23 mouse cellular contexts compared by ENCODE assay signal in genomic region chr3:131159204-131159760, GRCm38 (mm10). TPM values are rescaled to one million over a fixed set of nuclear protein-coding genes. Genes with fewer than 3 reads are reported as not detected.
DNase-seq lines count a peak whose midpoint lies in the region; ATAC-seq and TF ChIP-seq lines count a peak whose summit lies in the region.
"Had no signal": no experiment of that assay in that cellular context is flagged by ENCODE, and none has a peak within 500 bp of the region (broad histone marks: within the 10 kb centered on the region; RNA-seq: fewer than 3 reads in every experiment).

No protein-coding gene starts in this region.

- H3K4me3 ChIP-seq in forebrain, embryonic 11.5 days (ENCODE audit: low read depth, low read length), result no peak overlapping the region
- no peak overlapping the region for H3K4me3 ChIP-seq in forebrain, embryonic 16.5 days (replicated peaks; ENCODE audit: low read length)
- H3K4me3 ChIP-seq in midbrain, postnatal 0 days (ENCODE audit: low read depth, low read length), result no peak overlapping the region
- no peak overlapping the region for H3K4me3 ChIP-seq in midbrain, embryonic 10.5 days
- H3K4me3 ChIP-seq in thymus, adult 2 months (ENCODE audit: control insufficient read depth, insufficient read depth, low read length), result no peak overlapping the region
- no peak overlapping the region for H3K4me3 ChIP-seq in liver, embryonic 12.5 days
- H3K4me3 ChIP-seq: embryonic facial prominence, embryonic 10.5 days; gastrocnemius, adult 2 months; heart, embryonic 12.5 days; hindbrain, embryonic 13.5 days; left cerebral cortex, adult 2 months; neural tube, embryonic 13.5 days had no signal

- no peaks in the 10 kb centered on the region for H3K9me3 ChIP-seq in forebrain, embryonic 11.5 days (ENCODE audit: control insufficient read depth, low read length)
- H3K9me3 ChIP-seq in forebrain, embryonic 16.5 days (ENCODE audit: control insufficient read depth, low read length), result no peaks in the 10 kb centered on the region
- no peaks in the 10 kb centered on the region for H3K9me3 ChIP-seq in midbrain, postnatal 0 days (ENCODE audit: low read length)
- H3K9me3 ChIP-seq in midbrain, embryonic 10.5 days (replicated peaks), result no peaks in the 10 kb centered on the region
- no peaks in the 10 kb centered on the region for H3K9me3 ChIP-seq in liver, embryonic 12.5 days (replicated peaks)
- H3K9me3 ChIP-seq: embryonic facial prominence, embryonic 10.5 days; heart, embryonic 12.5 days; hindbrain, embryonic 13.5 days; neural tube, embryonic 13.5 days had no signal

- no peak for ATAC-seq in forebrain, embryonic 11.5 days (replicated peaks; ENCODE audit: low FRiP score)
- ATAC-seq in forebrain, embryonic 16.5 days, result no peak
- no peak for ATAC-seq in midbrain, postnatal 0 days (ENCODE audit: low FRiP score)
- ATAC-seq in liver, embryonic 12.5 days, result no peak
- ATAC-seq: intestine, postnatal 0 days had no signal

- no peak for TF ChIP-seq POLR2A in thymus, adult 2 months (IDR thresholded peaks at IDR 0.05; ENCODE audit: control insufficient read depth, extremely low read depth, insufficient read depth, low read length, poor library complexity)

- WGBS in forebrain, embryonic 11.5 days, result 29% methylated on average over 12 of the region's 12 CpGs
- 22% methylated on average over 12 of the region's 12 CpGs for WGBS in forebrain, embryonic 16.5 days
- WGBS in midbrain, postnatal 0 days, result 45% methylated on average over 12 of the region's 12 CpGs
- WGBS in midbrain, embryonic 10.5 days, result 45% methylated on average over 12 of the region's 12 CpGs
- WGBS in thymus, adult 2 months, result 39% methylated on average over 12 of the region's 12 CpGs
- WGBS in liver, embryonic 12.5 days (ENCODE audit: insufficient replicate concordance), result 47% methylated on average over 12 of the region's 12 CpGs

- H3K9ac ChIP-seq in forebrain, embryonic 11.5 days (ENCODE audit: low read length), result no peak overlapping the region
- H3K9ac ChIP-seq in forebrain, embryonic 16.5 days (replicated peaks; ENCODE audit: low read depth, low read length), result no peak overlapping the region
- no peak overlapping the region for H3K9ac ChIP-seq in midbrain, postnatal 0 days (replicated peaks; ENCODE audit: low read length, poor library complexity, severe bottlenecking)
- no peak overlapping the region for H3K9ac ChIP-seq in liver, embryonic 12.5 days
- H3K9ac ChIP-seq: heart, embryonic 12.5 days; hindbrain, embryonic 13.5 days; neural tube, embryonic 13.5 days had no signal

- H3K27me3 ChIP-seq in forebrain, embryonic 11.5 days (ENCODE audit: control insufficient read depth, insufficient read depth, low read length), result no peaks in the 10 kb centered on the region
- H3K27me3 ChIP-seq in forebrain, embryonic 16.5 days (replicated peaks; ENCODE audit: control insufficient read depth, insufficient read depth, low read length), result no peaks in the 10 kb centered on the region
- no peaks in the 10 kb centered on the region for H3K27me3 ChIP-seq in midbrain, postnatal 0 days (ENCODE audit: insufficient read depth, low read length)
- no peaks in the 10 kb centered on the region for H3K27me3 ChIP-seq in midbrain, embryonic 10.5 days (ENCODE audit: low read depth, poor library complexity, severe bottlenecking)
- no peaks in the 10 kb centered on the region for H3K27me3 ChIP-seq in thymus, adult 2 months (ENCODE audit: control insufficient read depth, insufficient read depth, low read length)
- no peaks in the 10 kb centered on the region for H3K27me3 ChIP-seq in liver, embryonic 12.5 days (replicated peaks)
- H3K27me3 ChIP-seq: heart, embryonic 12.5 days; neural tube, embryonic 13.5 days had no signal

- H3K27ac ChIP-seq in forebrain, embryonic 11.5 days (ENCODE audit: low read depth, low read length), result no peak overlapping the region
- no peak overlapping the region for H3K27ac ChIP-seq in forebrain, embryonic 16.5 days (ENCODE audit: low read length)
- no peak overlapping the region for H3K27ac ChIP-seq in midbrain, postnatal 0 days (ENCODE audit: low read depth, low read length)
- no peak overlapping the region for H3K27ac ChIP-seq in midbrain, embryonic 10.5 days (replicated peaks)
- peak overlapping the region; percentile 92 for H3K27ac ChIP-seq in thymus, adult 2 months (ENCODE audit: control insufficient read depth, insufficient read depth, low read length)
- no peak overlapping the region for H3K27ac ChIP-seq in liver, embryonic 12.5 days
- H3K27ac ChIP-seq: embryonic facial prominence, embryonic 10.5 days; gastrocnemius, adult 2 months; hindbrain, embryonic 13.5 days; left cerebral cortex, adult 2 months; neural tube, embryonic 13.5 days had no signal

- H3K4me1 ChIP-seq in forebrain, embryonic 11.5 days (replicated peaks; ENCODE audit: control insufficient read depth, insufficient read depth, low read length), result peaks cover 23% of the 10 kb centered on the region
- peaks cover 28% of the 10 kb centered on the region for H3K4me1 ChIP-seq in forebrain, embryonic 16.5 days (replicated peaks; ENCODE audit: control insufficient read depth, insufficient read depth, low read length)
- peaks cover 14% of the 10 kb centered on the region; the same call in 1 of the 2 replicates for H3K4me1 ChIP-seq in midbrain, postnatal 0 days (ENCODE audit: insufficient read depth, low read length)
- H3K4me1 ChIP-seq in midbrain, embryonic 10.5 days, result peaks cover 68% of the 10 kb centered on the region
- peaks cover 73% of the 10 kb centered on the region for H3K4me1 ChIP-seq in thymus, adult 2 months (replicated peaks; ENCODE audit: control insufficient read depth, insufficient read depth, low read length)
- H3K4me1 ChIP-seq in liver, embryonic 12.5 days, result no peaks in the 10 kb centered on the region

- no peak for DNase-seq in forebrain, embryonic 11.5 days (ENCODE audit: low spot score)
- DNase-seq in midbrain, postnatal 0 days (ENCODE audit: low spot score), result no peak
- no peak for DNase-seq in midbrain, embryonic 10.5 days (ENCODE audit: low spot score)
- peak; percentile 57 for DNase-seq in thymus, adult 2 months
- DNase-seq in lung, postnatal 25 days (ENCODE audit: low spot score), result no peak
- DNase-seq in layer of hippocampus, adult 8-10 months (ENCODE audit: low spot score in 2 of 2), result no peak
- DNase-seq: cerebellum, adult 2 months; gastrocnemius, adult 2 months; kidney, postnatal 25 days; layer of hippocampus, adult 9-11 months; lung, adult 2 months; lung, postnatal 36 days had no signal

- TF ChIP-seq CTCF in midbrain, postnatal 0 days (IDR thresholded peaks at IDR 0.05), result 0 out of 2 replicates have a peak, but pooled peaks have one; percentile 3
- TF ChIP-seq CTCF in thymus, adult 2 months (IDR thresholded peaks at IDR 0.05; ENCODE audit: borderline replicate concordance, control insufficient read depth, extremely low read depth, insufficient read depth, low read length, poor library complexity), result no peak

- no peaks in the 10 kb centered on the region for H3K36me3 ChIP-seq in forebrain, embryonic 11.5 days (ENCODE audit: control insufficient read depth, insufficient read depth, low read length)
- no peaks in the 10 kb centered on the region for H3K36me3 ChIP-seq in forebrain, embryonic 16.5 days (ENCODE audit: control insufficient read depth, insufficient read depth)
- H3K36me3 ChIP-seq in midbrain, postnatal 0 days (ENCODE audit: insufficient read depth, low read length), result no peaks in the 10 kb centered on the region
- H3K36me3 ChIP-seq in midbrain, embryonic 10.5 days, result peaks cover 19% of the 10 kb centered on the region; the same call in 1 of the 2 replicates
- H3K36me3 ChIP-seq in thymus, adult 2 months (ENCODE audit: control insufficient read depth, insufficient read depth, low read length), result no peaks in the 10 kb centered on the region
- H3K36me3 ChIP-seq in liver, embryonic 12.5 days, result no peaks in the 10 kb centered on the region
- H3K36me3 ChIP-seq: heart, embryonic 12.5 days; hindbrain, embryonic 13.5 days; neural tube, embryonic 13.5 days had no signal

- peak overlapping the region; percentile 8; the same call in 1 of the 2 replicates for H3K4me2 ChIP-seq in forebrain, embryonic 11.5 days (ENCODE audit: low read depth, low read length, severe bottlenecking)
- H3K4me2 ChIP-seq in forebrain, embryonic 16.5 days (ENCODE audit: low read length), result no peak overlapping the region
- no peak overlapping the region for H3K4me2 ChIP-seq in midbrain, postnatal 0 days (ENCODE audit: low read depth, low read length, poor library complexity, severe bottlenecking)
- H3K4me2 ChIP-seq in liver, embryonic 12.5 days, result no peak overlapping the region
- H3K4me2 ChIP-seq: heart, embryonic 12.5 days; hindbrain, embryonic 13.5 days; liver, embryonic 11.5 days; midbrain, embryonic 11.5 days; neural tube, embryonic 13.5 days had no signal

RNA-seq across cellular contexts. Expression of gene Lef1, which starts 49.0 kb away (rescaled TPM):
- polyA plus RNA-seq in forebrain, embryonic 11.5 days (2014; fragmentation: Nextera tagmentation; extraction: Ambion mirVana), result 60.8 and 70.0 TPM in 2 replicates
- 12.1 and 12.7 TPM in 2 replicates for polyA plus RNA-seq in forebrain, embryonic 16.5 days (2015; fragmentation: Nextera tagmentation; extraction: Ambion mirVana)
- total RNA-seq in midbrain, postnatal 0 days (2014; rRNA removed), result 42.0 and 48.6 TPM in 2 replicates
- 50.4 and 52.0 TPM in 2 replicates for polyA plus RNA-seq in midbrain, postnatal 0 days (2015; fragmentation: Nextera tagmentation; extraction: Ambion mirVana)
- polyA plus RNA-seq in midbrain, embryonic 10.5 days (2016; fragmentation: Nextera tagmentation; extraction: Ambion mirVana), result 58.4 and 60.6 TPM in 2 replicates
- 279 and 361 TPM in 2 replicates for polyA plus RNA-seq in thymus, adult 2 months (2012; rRNA removed)
- 0.35 and 0.60 TPM in 2 replicates for polyA plus RNA-seq in liver, embryonic 12.5 days (2016; fragmentation: Nextera tagmentation; extraction: Ambion mirVana)
- total RNA-seq in layer of hippocampus, adult 8-10 months (2022), result 10 to 100 TPM in 1 of 4 experiments, 1 to 10 TPM in 3; 6.0 to 10.8 (median 6.5) TPM
- total RNA-seq: common myeloid progenitor, adult 5-6 weeks had no signal
